Mouse (Mus musculus): ENCODE data around the gene Piezo1.

DNA sequence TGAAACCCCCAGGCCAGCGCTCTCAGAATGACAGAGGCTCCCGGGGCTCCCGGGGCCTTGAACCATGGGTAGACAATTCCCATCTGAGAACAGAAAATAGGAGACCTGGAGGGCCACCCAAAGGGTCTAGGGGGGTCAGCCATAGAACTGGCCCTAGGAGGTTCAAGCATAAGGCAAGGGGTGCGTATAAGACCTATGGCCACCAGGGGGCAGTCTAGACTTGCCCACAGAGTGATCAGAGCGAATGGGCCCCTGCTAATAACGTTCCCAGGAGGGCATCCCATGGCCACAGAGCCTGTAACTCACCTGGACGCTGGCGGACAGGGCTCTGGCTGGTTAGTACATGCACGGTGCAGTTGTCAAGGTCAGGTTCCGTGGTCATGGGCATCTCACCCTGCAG is 50.3 kb downstream of the Piezo1 start:
- TF ChIP-seq CTCF (IDR thresholded peaks at IDR 0.05; ENCODE audit: low read depth) (peak; percentile 95), EP300 (IDR thresholded peaks at IDR 0.05; ENCODE audit: low read depth) (no peak)
